Mouse (Mus musculus): ENCODE measurements around the gene Ppp3r2.

The Ppp3r2 gene

DNA sequence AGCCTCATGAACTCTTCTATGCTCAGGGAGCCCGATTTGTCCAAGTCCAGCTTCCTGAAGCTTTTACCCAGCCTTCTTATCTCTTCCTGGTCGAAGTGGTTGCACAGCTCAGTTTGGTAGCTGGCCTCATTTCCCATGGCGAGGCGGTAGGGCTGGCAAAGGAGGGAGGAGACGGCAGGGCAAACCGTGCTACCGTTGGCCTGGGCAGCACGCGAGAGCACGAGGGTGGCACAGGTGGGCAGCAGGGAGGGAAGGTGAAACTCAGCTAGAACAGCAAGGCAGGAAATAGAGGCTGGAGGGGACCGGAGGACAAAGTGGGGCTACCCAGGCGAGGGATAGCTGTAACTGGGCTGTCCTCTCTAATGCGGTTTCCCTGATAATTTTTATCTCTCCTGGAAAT, at the start of gene Ppp3r2:
Ppp3r2 (minus strand) TSS at position 213 of the 400 bp plus-strand sequence.
- DNase-seq (ENCODE audit: low spot score): no peak

GRCm38 (mm10) chr4:49729326-49729725, 47.5 kb upstream of the Ppp3r2 start:
- no peak for DNase-seq (ENCODE audit: low spot score)

- no peak for DNase-seq (ENCODE audit: low spot score)
These were observed 42.1 kb upstream of the Ppp3r2 start for GRCm38 (mm10) chr4:49723908-49724307.

DNA sequence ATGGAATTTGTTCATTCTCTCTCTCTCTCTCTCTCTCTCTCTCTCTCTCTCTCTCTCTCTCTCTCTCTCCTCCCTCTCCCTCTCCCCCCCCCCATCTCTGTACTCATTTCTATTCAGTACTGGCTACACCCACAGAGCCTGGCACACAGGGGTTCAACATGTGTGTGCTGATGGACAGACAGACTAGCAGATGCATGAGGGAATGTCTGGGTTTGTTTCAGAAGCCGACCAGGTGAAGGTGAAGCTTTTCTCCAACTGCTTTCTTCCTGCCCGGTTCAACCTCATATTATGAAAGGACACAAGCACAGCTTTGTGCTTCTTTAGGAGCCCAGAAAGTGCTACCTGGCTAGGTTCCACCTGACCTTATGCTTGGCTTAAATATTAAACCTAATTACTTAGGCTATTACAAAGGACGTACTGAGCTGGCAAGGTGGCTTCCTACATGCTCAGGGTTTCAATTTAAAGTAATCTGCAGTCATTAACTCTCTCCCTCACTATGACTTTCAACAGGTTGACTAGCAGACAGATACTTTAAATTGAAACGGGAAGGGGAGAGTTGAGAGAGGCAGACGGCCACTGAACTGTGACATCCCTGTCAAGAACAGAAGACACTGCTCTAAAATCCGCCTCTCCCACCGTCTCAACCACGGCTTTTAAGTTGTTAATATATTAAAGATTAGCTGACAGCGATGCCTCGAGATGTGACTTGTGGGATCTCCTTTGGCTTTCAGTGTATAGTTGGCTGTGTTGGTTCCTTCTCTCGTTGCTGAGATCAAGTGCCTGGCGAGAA, 9.8 kb upstream of the Ppp3r2 start:
- DNase-seq (ENCODE audit: low spot score): no peak

DNA sequence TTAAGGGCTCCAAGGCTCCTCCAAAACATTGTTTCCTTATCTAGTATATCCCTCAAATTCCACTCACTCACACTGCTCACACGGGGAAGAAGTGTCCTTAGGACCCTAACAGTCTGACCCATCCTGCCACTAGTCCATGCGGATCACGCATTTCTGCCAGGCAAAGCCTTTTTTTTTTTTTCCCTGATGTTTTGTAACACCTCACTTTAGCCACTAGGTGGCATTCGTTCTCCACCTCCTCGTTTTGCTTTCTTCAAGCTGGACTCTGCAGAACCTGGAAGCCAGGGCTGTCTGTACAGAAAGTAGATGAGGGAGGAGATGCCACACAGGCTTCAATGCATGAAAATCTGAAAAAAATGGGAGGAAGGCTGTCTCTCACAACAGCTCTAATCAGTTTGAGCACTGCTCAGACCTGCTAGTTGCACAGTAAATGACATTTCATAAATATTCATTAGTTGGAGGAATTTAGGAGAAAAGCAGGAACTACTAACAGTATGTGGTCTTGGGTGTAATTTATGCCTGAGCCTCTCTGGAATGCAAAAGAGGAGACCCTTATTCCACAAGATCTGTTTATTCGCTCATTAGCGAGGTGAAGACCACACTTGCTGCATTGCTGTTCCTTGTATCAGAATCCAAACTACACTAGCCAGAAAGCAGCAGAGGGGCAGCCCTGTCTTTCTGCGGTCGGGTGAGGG, 6.9 kb upstream of the Ppp3r2 start:
- DNase-seq (ENCODE audit: low spot score): peak; percentile 28

- DNase-seq (ENCODE audit: low spot score): no peak
These were observed 1.5 kb downstream of the Ppp3r2 start for GRCm38 (mm10) chr4:49680171-49680875.

DNA sequence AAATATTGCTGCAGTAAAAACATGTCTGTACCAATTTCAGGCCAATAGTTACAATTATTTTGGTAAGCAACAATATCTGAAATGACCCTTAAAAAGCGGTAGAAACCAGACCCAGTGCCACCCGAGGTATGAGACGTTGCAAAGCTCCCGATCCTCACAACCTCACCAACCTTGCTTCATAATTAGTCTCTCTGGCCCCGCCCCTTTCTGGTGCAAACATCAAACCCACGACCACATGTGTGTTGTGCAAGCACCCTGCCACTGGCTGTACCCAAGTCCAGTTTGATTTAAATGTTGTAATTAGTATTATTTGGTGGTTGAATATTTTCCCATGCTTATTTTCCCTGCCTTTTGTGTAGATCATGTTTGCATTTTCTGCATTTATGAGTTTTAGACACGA, 5.0 kb downstream of the Ppp3r2 start:
- no peak for DNase-seq (ENCODE audit: low spot score)

DNA sequence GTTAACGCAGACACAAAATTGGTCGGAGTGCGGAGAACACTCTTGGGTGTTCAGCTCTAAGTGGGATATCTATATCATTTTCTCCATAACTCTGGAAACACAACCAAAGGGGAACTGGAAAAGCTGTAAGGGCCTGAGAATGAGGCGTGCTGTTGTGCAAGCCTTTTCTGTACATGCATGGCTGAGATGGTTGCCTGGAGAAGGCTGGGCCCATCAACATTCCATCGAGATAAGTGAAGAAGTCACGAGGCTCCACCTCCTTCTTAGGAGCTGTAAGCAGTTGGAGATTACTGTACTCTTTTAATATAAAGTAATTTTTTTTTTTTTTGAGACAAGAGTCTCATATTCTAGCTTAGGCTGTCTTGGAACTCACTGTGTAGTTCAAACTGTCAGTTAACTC, 5.8 kb downstream of the Ppp3r2 start:
- DNase-seq (ENCODE audit: low spot score): no peak

GRCm38 (mm10) chr4:49664850-49665249, 17.0 kb downstream of the Ppp3r2 start:
- DNase-seq (ENCODE audit: low spot score): no peak

- DNase-seq (ENCODE audit: low spot score): no peak
These were observed 19.6 kb downstream of the Ppp3r2 start for GRCm38 (mm10) chr4:49662231-49662630.

DNA sequence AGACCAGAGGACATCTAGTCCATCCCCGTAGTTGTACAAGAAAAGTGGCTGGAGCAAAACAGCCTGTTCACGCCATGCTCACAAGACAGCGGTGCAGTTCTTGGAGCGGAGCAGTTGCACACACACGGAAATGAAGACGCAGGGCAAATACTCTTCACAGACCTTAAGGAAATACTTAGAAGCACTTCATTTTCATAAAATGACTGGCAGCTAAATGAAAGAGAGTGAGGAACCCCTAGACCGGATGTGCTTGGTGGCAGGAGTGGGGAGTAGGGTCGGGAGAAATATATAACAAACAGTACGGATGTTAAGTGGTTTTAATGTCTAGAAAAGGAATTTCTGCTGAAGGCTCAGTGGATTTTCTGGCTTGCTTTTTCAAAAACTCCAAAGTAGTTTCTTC, 20.2 kb downstream of the Ppp3r2 start:
- DNase-seq (ENCODE audit: low spot score): no peak

- DNase-seq (ENCODE audit: low spot score): no peak
These were observed 22.4 kb downstream of the Ppp3r2 start for GRCm38 (mm10) chr4:49659421-49659820.

- peak; percentile 62 for DNase-seq (ENCODE audit: low spot score)
These were observed 41.9 kb downstream of the Ppp3r2 start for GRCm38 (mm10) chr4:49639913-49640312.

DNA sequence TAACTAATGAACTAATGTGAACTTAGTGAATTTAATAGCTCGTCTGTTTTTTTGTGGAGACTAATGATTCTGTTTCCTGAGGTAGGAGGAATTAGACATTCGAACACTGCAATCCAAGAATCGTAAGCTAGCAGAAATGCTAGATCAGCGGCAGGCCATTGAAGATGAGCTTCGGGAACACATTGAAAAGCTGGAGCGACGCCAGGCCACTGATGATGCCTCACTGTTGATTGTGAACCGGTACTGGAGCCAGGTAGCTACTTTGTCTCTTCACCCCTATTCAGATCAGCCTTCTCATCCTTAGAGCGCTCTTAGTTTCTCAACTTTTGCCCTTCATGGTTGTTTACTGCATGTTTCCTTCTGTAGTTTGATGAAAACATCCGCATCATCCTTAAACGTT, 44.0 kb downstream of the Ppp3r2 start:
- no peak for DNase-seq (ENCODE audit: low spot score)

- no peak for DNase-seq (ENCODE audit: low spot score)
These were observed 49.7 kb downstream of the Ppp3r2 start for GRCm38 (mm10) chr4:49632139-49632481.

DNA sequence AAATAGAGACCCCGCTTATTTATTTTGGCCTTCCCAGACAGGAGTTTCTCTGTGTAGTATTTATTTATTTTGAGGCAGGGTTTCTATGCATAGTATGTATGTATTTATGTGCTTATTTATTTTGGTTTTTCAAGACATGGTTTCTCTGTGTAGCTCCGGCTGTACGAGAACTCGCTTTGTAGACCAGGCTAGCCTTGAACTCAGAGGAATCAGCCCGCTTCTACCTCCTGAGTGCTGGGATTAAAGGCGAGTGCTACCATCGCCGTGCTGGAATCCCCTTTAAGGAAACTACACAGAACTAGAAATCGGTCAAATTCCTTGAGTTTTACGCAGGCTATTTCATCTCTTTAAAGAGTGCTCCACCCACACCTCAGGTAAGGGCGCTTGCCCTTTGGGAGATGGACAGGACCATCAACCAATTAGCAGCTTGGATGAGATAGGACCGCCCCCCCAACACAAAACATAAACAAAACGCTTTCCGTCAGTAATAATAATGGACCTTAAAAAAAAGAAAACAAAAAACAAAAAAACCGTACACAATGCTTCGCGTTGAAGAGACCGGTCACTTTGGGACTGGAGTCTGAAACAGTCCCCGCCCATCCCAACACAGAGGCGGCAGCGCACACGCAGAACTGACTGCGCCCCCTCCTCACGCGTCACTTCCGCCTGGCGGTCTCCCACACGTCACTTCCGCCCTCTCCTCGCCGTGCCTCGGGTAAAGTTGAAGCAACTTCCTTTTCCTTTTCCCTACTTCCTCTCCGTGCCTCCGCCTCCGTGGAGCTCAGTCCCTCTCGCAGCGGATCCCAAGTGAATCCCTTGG, 50.3 kb downstream of the Ppp3r2 start, which contains the start of gene Rnf20:
Rnf20 (plus strand) TSS at position 688 of the 820 bp plus-strand sequence.
- peak; percentile 93 for DNase-seq (ENCODE audit: low spot score)

DNA sequence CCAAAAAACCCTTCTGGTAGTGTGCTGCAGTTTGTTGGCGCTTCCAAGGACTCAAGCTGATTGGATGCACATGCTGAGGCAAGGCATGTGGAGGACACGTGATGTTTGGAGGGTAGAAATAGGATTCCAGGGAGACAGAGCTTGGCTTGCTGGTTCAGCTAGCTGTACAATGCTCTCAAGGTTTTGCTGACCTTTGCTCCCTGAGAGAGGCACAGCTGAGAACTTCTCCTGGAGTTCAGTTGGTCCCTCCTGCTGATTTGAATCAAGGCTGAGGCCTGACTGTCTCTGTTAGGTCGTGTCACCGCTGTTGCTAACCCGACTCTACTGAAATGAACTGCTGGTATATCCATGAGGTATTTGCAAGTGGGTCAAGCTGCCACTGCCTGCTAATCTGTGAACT, 52.9 kb downstream of the Ppp3r2 start:
- DNase-seq (ENCODE audit: low spot score): no peak

Measured in c-Kit-positive CD71-positive TER-119-positive erythroid progenitor cells, embryonic 14.5 days (primary cell).